Mouse (Mus musculus): ENCODE measurements around the gene Srrt.

Gene Srrt

DNA sequence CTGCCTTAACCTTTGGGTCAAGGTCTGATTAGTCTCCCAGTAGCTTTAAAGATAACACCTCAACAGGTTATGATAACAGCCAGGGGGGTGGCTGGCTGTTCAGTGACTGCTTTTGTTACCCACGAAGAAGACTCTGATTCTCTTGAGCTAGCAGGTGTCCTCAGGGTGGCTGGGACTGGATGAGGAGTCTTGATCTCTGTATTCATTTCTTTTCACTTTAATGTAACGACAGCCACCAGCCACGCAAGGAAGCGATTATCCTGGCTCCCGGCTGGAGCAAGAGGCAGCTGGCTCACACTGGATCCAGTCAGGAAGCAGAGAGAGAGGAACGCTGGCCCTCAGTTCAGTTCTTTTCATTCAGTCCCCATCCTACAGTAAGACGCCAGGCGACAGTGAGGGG, 29.7 kb upstream of the Srrt start:
- 53% methylated on average over 8 of the region's 8 CpGs for WGBS

DNA sequence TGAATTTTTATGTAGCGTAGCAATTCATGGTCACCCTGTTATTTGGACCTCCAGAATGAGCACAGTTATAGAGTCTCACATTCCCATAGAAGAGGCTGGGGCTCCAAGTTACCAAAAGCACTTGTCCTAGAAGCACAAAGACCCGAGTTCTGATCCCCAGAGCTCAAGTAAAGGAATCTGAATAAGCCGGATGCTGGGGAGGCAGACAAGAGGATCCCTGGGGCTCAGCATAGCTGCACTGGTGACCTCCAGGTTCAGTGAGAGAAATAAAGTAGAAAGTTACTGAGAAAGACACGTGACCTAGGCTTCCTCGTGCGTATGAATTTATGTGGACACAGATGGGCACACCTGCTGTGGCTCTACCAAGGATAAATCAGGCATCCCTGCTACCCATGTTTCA, 27.6 kb upstream of the Srrt start:
- 78% methylated on average over 6 of the region's 6 CpGs for WGBS

DNA sequence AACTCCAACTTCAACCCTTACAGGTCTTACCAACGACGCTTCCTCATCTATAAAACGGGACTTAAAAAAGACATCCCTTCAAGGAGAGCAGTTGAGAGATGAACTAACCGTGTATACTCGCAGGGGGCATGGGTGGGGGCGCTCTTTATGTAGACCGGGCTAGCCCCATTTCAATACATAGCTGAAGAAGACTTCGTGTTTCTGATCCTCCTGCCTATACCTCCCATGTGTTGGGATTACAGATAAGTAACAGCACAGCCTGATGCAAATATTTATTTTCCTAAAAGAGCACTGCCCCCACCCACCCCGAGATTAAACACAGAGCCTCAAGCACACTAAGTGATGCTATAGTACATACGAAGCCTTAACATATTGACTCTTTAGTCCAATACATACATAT, 26.8 kb upstream of the Srrt start:
- WGBS, result 45% methylated on average over 10 of the region's 10 CpGs

DNA sequence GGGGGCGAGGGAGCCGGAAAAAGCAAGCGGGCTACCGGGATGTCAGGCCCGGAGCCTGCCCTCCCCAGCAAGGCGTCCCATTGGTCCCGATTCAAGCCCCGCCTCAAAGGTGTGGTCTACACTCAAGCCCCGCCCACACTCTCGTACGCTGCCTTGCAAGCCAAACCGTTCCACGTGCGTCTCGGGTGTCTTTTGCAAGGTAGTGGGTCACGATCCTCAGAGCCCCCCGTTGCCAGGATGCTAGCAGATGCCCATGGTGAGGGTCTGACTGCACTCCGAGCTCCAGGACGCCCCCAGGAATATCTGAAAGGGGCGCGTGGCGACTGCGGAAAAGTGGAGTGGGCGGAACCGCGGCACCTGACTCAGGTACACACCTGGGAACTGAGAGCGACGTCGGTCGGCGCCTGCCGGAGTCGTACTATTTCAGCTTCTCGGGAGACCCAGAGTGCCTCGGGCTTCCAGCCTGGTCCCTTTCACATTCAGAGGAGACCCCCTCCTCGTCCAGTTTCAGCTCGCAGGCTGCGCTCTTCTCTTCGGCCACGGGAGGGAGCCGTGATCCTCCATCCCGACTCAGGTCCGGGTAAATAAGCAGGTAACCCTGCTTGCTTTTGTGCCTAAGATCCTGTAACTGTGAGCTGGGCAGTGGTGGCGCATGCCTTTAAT, 26.2 kb upstream of the Srrt start, which contains the start of gene Slc12a9:
Gene Slc12a9, minus strand, starts transcription at position 86 of the 663 bp plus-strand sequence.
- 1% methylated on average over 44 of the region's 44 CpGs for WGBS

DNA sequence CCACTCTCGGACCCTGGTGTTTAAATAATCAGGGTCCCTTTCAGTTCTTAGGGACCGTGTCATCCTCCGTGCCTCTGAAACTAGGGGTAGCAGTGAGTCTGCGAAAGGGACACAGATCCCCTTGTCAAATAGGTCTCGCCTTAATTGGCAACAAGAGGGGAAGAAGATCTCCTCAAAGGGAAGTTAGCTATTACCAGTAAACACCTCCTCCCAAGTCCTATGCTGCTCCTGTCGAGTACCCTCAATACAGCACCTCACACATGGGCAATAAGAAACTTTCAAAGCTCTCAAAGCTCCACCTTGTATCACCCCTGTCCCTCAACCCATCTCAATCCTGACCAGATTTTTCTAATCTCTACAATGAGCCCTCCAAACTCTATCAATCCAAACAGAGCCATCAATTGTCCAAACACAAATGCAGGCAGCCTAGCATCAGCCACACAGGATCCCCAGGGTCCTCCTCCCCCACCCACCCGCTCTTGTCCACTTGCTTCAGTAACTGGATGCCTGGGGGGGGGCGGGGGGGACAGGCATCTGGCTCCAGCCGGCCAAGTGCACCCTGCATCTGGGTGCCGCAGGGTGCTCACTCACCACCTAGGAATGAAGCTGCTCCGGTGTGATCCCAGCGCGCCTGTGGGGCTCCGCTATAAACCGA, 25.5 kb upstream of the Srrt start:
- WGBS, result 17% methylated on average over 15 of the region's 15 CpGs

DNA sequence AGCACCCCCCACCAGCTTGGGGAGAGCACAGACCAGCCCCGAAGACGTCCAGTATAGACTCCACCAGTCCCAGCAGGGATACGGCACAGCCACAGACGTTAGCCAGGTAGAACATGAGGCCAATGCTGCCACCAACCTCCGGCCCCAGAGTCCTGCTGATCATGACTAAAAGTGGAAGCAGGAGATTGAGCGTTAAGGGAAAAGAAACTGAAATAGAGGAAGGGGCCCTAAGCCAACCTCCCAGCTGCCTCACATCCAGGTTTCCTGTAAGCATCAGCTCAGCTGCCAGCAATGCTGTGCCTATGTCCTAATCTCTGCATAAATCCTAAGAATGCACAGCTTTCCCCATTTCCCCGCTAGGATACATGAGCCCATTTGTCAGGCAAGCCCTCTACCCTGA, 23.4 kb upstream of the Srrt start:
- 87% methylated on average over 7 of the region's 7 CpGs for WGBS

DNA sequence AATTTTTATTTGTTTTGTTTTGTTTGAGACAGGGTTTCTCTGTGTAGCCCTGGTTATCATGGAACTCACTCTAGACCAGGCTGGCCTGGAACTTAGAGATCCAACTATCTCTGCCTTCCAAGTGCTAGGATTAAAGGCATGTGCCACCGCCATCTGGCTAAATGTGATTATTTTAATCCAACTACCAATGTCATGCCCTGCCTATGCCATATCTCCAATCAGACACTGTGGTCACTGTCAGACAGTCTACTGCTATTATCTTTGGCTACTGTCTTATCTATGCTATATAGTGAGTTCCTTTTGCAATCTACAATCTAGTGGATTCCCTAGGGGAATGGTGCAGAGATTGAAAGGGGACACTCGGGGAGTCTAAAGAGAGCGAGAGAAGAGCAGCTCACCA, 13.5 kb upstream of the Srrt start:
- WGBS, result 96% methylated on average over 3 of the region's 3 CpGs

DNA sequence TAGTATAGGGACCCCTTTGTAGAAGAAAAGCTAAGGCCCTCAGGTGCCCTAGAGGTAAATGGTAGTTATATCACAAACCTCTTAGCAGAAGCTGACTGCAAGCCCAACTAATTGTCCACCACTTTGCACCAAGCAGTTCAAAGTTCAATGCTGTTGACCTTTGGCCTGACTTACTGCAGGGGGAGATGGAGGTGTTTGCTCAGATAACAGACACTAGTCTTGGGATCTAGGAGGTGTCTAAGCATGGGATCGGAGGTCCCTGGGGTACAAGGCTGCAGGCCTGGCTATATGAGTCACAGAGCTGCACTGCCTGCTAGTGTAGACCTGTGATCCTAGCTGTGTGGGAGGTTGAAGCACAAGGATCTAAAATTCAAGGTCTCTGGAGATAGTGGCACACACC, 11.1 kb upstream of the Srrt start:
- 100% methylated on average over 1 of the region's 1 CpGs for WGBS

DNA sequence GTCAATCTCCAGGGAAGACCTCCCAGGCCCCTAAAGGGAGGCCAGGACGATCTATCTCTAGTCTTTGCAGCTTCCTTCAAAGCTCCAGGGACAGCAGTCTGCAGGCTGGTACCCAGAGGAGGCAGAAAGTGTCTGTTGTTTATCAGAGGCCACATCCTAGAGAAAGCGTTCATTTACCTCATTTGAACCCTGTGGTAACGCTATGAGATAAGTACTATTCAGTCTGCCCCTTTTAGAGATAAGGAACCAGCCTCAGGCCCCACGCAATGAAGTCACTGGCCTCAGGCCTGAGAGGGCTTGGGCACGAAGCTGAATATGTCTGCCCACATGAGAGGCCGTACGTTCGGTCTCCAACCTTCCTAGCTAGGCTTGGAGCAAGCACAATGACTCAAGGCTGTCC, 9.9 kb upstream of the Srrt start:
- 92% methylated on average over 8 of the region's 8 CpGs for WGBS

DNA sequence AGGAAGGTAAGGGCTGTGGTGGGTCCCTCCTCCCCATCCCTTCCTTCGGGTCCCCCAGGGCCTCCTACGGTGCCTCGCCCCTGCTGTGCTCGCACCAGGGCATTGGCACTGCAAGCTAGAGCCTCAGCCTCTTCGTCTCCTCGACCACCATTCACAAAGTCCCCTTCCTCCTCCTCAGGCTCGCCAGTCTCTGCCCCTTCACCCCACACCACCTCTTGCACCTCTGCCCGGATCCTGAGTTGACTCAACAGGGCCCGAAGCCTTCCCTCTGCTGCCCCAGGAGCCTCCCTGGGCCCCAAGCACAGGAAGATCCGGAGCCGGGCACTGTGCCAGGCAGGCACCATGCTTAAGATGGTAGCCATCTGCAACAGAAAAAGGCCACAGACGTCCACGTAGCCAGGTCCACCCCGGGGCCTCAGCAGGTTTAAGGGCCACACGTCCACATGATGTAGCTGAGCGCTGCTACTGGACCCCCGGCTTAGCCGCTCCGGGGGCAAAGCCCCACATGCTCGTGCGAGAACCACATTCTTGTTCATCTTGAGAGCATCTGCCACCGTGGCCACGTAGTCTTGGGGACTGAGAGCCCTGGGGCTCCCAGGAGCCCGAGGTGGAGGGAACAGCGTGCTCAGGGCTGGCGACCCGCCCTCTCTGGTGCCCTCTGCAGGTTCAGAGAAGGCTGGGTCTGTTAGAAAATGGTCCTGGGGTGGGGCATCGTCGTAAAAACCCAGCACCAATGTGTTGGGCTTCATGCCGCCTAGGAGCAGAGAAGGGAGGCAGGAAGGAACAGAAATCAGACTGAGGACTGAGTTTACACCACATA, 7.8 kb upstream of the Srrt start:
- WGBS, result 64% methylated on average over 30 of the region's 30 CpGs

DNA sequence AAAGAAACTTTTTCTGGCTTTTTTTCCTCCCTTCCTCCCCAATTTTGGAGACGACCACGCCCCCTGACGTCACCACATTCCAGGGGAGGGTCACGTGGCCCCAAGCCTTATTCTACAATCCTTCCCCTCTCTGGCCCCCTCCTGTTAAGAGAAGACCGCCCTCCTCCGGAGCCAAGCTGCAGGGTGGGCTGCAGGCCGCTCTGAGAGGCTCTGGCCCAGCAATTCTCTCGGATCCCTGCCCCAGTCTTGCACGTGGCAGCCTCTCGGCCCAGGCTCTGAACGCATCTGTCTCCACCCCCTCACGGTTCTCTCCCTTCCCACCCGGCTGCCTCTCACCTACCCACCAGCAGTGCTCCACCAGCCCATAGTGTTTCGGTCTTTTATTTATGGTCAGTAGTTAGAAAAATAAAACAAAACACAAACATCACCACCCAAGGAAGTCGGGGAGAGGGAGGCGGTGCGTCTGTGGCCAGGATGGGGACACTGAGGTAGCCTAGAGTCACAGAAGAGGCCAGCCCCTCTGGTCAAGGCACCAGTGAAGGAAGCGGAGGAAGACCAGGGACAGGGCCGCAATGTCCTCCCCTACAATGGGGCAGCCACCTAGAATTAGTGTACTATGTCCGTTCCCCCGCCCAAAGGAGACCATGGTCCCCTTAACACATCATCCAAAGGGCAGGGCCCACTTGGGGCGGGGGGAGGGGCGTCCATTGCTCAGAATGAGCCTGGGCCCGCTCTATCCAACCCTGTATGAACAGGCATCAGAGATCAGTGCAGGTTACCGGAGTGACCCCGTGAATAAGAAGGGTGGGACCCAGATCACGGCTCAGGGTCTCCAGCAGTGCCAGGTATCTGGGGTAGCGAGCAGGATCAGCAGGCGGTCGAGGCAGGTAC, 7.0 kb upstream of the Srrt start, which contains the start of gene Trip6:
Gene Trip6, minus strand, starts transcription at position 212 of the 891 bp plus-strand sequence.
- 35% methylated on average over 30 of the region's 30 CpGs for whole genome bisulfite sequencing

DNA sequence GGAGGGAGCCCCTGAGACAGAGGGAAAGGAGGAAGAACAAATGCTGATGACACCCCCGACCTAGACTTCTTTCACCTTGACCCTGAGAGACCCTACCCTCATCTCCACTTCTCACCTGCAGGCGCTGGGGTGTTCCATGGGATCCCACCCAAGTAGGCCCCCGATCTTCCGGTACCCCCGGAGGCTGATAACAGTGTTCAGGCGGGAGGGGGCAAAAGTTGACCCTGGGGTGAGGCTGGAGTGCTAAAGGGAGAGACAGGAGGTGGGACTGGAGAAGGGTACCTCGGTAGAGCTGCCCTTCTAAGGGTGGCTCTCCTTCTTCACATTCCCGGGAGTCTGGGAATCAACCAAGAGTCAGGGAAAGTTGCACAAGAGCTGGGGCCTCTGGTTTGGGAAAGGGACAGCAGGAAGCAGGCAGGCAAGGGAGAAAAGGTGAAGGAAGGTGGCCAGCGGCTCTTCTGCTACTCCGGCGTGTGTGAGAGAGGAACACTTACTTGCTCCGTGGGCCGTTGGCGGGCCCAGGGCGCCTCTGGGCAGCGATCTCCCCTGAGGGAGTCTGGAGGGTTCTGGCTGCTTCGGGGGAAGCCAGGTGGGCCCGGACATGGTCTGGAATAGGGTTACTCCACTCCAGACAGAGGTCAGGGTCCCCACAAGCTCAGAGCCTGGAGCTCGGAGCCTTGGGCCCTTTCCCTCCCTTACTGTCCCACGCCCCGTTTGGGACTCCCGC, 6.2 kb upstream of the Srrt start:
- WGBS, result 19% methylated on average over 22 of the region's 22 CpGs

DNA sequence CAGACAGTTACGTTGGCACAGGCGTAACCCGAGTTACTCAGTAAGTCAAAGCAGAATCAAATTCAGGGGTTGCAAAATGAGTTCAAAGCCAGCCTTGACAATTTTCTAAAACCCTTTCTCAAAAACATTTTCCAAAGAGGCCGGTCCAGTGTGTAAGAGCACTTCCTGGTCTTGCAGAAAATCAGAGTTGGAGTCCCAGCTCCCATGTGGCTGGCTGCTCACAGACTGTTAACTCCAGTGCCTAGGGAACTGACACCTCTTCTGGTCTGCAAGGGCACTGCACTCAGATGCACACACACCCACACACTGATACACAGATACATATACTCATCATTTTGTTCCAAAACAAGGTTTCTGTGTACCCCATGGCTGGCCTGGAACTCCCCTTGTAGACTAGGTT, 882 bp upstream of the Srrt start:
- 92% methylated on average over 4 of the region's 4 CpGs for WGBS

DNA sequence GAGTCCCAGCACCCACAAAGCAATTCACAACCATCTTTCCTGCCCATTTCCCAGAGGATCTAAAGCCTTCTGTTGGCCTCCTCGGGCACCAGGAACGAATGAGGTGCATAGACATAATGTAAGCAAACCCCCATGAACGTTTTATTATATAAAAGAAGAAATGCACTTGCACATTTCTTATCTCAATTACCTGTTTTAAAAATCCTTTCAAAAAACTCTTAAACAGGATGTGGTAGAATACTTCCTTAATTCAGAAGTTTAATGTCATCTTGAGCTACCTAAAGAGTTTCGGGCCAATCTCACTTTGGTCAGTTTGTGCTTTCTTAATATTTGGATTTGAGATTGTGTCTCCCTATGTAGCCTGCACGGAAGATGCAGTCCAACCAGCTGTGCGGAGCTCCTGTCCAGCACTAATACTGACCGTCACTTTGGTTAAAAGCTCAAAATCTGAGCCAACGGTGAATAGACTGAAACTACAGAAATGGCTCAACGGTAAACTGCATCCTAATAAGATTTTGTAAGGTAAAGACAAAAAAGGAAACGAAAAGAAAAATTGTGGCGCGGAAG, 952 bp downstream of the Srrt start:
- WGBS, result 6% methylated on average over 12 of the region's 12 CpGs

DNA sequence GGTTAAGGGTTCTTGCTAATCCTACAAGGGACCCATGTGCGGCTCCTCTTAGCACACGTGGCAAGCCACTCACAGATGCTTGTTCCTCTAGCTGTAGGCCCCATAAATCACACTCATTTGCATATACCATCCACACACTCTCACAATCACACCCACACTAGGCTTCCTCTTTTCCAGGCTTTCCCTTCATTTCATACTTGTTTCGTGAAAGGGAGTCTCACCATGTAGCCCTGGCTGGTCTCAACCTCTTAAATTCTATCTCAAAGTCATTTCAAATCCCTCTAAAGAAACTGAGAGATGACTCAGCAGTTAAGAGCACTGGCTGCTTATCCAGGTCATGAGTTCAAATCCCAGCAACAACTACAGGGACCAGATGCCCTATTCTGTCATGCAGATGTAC, 1.7 kb downstream of the Srrt start:
- 27% methylated on average over 3 of the region's 3 CpGs for WGBS

DNA sequence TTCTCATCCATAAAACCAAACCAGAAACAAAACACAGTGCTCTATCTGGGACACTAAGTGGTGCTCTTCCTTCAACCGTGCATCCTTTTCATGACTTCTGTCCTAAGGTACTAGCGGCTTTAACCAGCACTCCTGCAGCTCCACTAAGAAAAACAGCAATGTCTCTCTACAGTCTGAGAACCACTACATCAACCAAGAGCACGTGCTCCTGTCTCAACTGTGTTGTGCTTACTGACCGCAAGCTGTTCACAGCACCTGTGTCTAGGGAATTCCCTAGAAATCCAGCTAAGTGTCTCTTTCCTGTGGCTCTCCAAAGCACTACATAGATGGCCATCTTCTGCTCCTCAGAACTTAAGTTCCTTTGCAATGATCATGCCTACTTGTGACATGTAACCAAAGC, 2.7 kb downstream of the Srrt start:
- 31% methylated on average over 4 of the region's 4 CpGs for WGBS

DNA sequence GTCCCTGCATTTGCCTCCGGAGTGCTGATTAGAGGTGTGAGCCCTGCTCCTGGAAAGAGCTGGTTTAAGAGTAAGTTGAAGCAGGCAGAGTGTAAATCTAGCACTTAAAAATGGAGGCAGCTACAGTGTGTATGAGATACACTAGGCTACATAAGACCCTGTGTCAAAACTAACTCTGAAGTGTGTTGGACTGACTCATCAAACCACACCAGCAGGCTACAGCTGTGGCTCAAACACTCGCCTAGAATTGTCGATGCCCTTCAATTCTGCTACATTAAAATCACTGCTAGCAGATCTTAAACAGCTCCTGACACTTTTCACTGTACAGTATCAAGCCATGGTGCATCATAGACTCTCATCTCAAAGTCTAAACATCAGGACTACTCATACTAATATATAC, 3.3 kb downstream of the Srrt start:
- 38% methylated on average over 3 of the region's 3 CpGs for WGBS

DNA sequence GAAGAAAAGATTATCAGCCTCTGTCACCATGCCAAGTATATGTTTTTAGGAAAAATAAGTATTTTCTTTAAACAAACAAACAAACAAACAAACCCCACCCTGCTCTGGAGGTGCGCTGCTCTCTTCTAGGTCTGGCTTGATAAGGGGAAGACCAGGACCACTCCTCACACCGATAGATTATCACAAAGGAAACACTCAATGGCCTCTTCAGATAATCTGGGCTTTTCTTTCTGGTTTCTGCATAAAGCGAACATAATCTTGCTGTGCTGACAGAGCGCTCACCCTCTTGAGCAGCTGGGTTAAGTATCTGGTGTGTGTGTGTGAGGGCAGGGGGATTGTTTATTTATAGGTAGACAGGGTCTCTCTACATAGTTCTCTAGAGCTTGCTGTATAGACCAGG, 3.9 kb downstream of the Srrt start:
- WGBS, result 84% methylated on average over 4 of the region's 4 CpGs

DNA sequence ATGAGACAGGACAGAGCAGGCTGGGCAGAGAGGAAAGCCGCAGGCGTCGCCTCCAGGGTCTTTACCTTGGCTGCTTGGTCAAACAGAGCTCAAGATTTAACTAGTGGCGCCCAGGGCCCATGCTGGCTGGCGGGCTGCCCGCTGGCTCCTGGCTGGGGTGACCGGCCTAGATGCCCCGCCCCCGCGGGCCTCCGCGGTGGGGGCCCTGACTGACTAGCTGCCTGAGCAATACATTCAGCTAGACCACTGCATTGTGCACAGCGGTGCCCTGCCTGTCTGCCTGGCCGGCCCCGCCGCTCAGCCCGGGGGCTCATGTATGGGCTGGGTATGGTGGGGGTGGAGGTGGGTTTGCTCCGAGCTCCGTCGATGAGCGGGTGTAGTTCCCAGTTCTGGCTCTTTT, 6.2 kb downstream of the Srrt start:
- 51% methylated on average over 21 of the region's 21 CpGs for WGBS

DNA sequence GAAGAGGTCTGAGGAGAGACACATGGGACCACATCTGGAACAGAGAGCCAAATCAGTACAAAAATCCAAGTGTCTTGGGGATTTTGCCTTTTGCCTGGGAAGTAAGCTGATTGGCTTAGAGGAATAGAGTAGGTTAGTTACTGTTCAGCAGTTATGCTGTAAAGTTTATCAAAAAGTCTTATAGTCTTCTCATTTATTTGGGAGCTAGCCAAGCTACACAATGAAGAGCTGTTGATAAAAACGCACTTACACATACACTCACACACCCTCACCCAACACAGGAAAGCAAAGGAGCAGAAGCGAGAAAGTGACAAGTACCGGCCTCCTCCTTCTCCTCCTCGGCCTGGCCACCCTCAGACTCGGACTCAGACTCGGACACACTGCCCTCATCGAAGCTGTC, 8.2 kb downstream of the Srrt start:
- WGBS, result 83% methylated on average over 7 of the region's 7 CpGs

DNA sequence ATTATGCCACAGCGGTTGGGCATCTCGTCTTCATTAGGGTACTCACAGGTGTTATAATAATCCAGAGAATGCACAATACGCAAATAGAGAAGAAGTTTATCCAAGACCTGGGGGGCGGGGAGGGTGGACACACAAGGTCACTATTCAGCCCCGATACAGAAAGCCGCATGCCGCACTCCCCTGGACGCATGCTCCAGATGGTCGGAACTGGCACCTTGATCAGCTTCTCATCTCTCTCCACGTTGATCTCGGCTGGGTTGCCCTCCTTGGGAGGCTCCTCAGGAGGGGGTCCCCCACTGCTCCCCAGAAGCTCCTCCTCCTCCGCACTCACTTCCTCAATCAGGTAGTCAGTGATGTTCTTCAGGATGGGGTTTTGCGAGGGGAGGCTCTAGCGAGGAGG, 10.3 kb downstream of the Srrt start:
- WGBS, result 88% methylated on average over 14 of the region's 14 CpGs
